Mouse (Mus musculus) midbrain, embryonic 13.5 days (tissue): Measurements from ENCODE around the gene Klk1. TPM values are rescaled to one million over a fixed set of nuclear protein-coding genes. Genes with fewer than 3 reads are reported as not detected.
"Not testable (repeated sequence)": the region's sequence is repeated elsewhere in the genome, so short reads cannot be mapped to it uniquely, and the experiment has no call there.

Experiments used
- ATAC-seq: fragments of 200-750 bp; cut with Nextera tagmentation; 2 replicates; pipeline ENCODE4 v1.8.0; 2017; ENCODE audit warnings: mild to moderate bottlenecking, moderate TSS enrichment, moderate library complexity
- H3K27ac ChIP-seq: fragments of 300-500 bp; sonication (generic); 2 replicates; pipeline ENCODE4 v1.5.1; 2015; ENCODE audit warnings: inconsistent platforms, mild to moderate bottlenecking, moderate library complexity
- H3K27me3 ChIP-seq: fragments of 300-500 bp; sonication (generic); 2 replicates; pipeline ENCODE4 v1.6.1; 2015; ENCODE audit warnings: mild to moderate bottlenecking, inconsistent platforms
- H3K36me3 ChIP-seq: fragments of 300-500 bp; sonication (generic); 2 replicates; pipeline ENCODE4 v1.6.1; 2015; ENCODE audit warnings: mild to moderate bottlenecking, inconsistent platforms
- H3K4me1 ChIP-seq: fragments of 300-500 bp; sonication (generic); replicated peaks from 2 replicates; pipeline ENCODE4 v1.6.1; 2015; ENCODE audit warnings: inconsistent platforms
- H3K4me2 ChIP-seq: fragments of 300-500 bp; sonication (generic); replicated peaks from 2 replicates; pipeline ENCODE4 v1.6.1; 2015; ENCODE audit warnings: moderate library complexity, mild to moderate bottlenecking, inconsistent platforms
- H3K4me3 ChIP-seq: fragments of 300-500 bp; sonication (generic); replicated peaks from 2 replicates; pipeline ENCODE4 v1.5.1; 2015; ENCODE audit warnings: mild to moderate bottlenecking, inconsistent platforms
- H3K9ac ChIP-seq: fragments of 300-500 bp; sonication (generic); replicated peaks from 2 replicates; pipeline ENCODE4 v1.6.1; 2015; ENCODE audit warnings: mild to moderate bottlenecking, inconsistent platforms
- H3K9me3 ChIP-seq: fragments of 300-500 bp; sonication (generic); 2 replicates; pipeline ENCODE4 v1.6.1; 2016; ENCODE audit warnings: mild to moderate bottlenecking, inconsistent platforms
- WGBS: fragments of 180-500 bp; shearing (Covaris S2); methylation state at CpG from one replicate; pipeline ENCODE4 v1.1.7; 2015; 5-methylcytosine and 5-hydroxymethylcytosine counted together
- polyA plus RNA-seq: library from polyadenylated mRNA; unstranded; fragments of >200 nt; fragmentation: Nextera tagmentation; extraction: Ambion mirVana; gene quantifications from 2 replicates; pipeline ENCODE4 v1.2.1, GENCODE M21; 2015

Klk1 gene
- not detected in 2 replicates for polyA plus RNA-seq

GRCm38 (mm10) chr7:44225076-44225475 is at the start of gene Klk1:
Gene Klk1 (plus strand): TSS chr7:44225360.
- no peak within 1 kb of the TSS for H3K27ac ChIP-seq
- H3K9ac ChIP-seq = no peak within 1 kb of the TSS
- H3K27me3 ChIP-seq = no peaks in the 10 kb centered on the region
- no peak for ATAC-seq
- H3K4me3 ChIP-seq = no peak within 1 kb of the TSS
- H3K9me3 ChIP-seq = no peaks in the 10 kb centered on the region
- H3K36me3 ChIP-seq = no peaks in the 10 kb centered on the region
- H3K4me2 ChIP-seq = no peak within 1 kb of the TSS
- no peaks in the 10 kb centered on the region for H3K4me1 ChIP-seq
- 36% methylated on average over 1 of the region's 1 CpGs for WGBS

GRCm38 (mm10) chr7:44179299-44180045 is 45.7 kb upstream of the Klk1 start:
- Histone ChIP-seq H3K4me2 (no peak overlapping the region), H3K36me3 (no peaks in the 10 kb centered on the region), H3K27ac (no peak overlapping the region), H3K9ac (no peak overlapping the region), H3K27me3 (no peaks in the 10 kb centered on the region), H3K4me3 (no peak overlapping the region), H3K9me3 (no peaks in the 10 kb centered on the region), H3K4me1 (no peaks in the 10 kb centered on the region)
- no peak for ATAC-seq
- WGBS = 52% methylated on average over 9 of the region's 9 CpGs

- H3K4me1 ChIP-seq, H3K9ac ChIP-seq, H3K36me3 ChIP-seq, H3K4me2 ChIP-seq, H3K9me3 ChIP-seq, H3K27ac ChIP-seq, ATAC-seq, H3K4me3 ChIP-seq, H3K27me3 ChIP-seq: not testable (repeated sequence)
- WGBS = 72% methylated on average over 8 of the region's 8 CpGs
These were observed 38.6 kb upstream of the Klk1 start for GRCm38 (mm10) chr7:44186516-44186915.

- H3K27me3 ChIP-seq, ATAC-seq, H3K9ac ChIP-seq, H3K27ac ChIP-seq, H3K36me3 ChIP-seq, H3K4me2 ChIP-seq, H3K9me3 ChIP-seq, H3K4me3 ChIP-seq, H3K4me1 ChIP-seq: not testable (repeated sequence)
These were observed 37.2 kb upstream of the Klk1 start, which contains the start of gene Klk1b24 for GRCm38 (mm10) chr7:44187936-44188335. Gene Klk1b24 (plus strand): TSS chr7:44188236.

GRCm38 (mm10) chr7:44193466-44193865 is 31.7 kb upstream of the Klk1 start:
- H3K27me3 ChIP-seq, H3K9ac ChIP-seq, H3K4me1 ChIP-seq, ATAC-seq, H3K4me2 ChIP-seq, H3K4me3 ChIP-seq, H3K27ac ChIP-seq, H3K36me3 ChIP-seq, H3K9me3 ChIP-seq: not testable (repeated sequence)
- WGBS = 94% methylated on average over 1 of the region's 1 CpGs

- no peak for ATAC-seq
- Histone ChIP-seq H3K9ac (no peak within 1 kb of the TSS), H3K9me3 (no peaks in the 10 kb centered on the region), H3K27me3 (no peaks in the 10 kb centered on the region), H3K36me3 (no peaks in the 10 kb centered on the region), H3K4me3 (no peak within 1 kb of the TSS), H3K4me2 (no peak within 1 kb of the TSS), H3K4me1 (no peaks in the 10 kb centered on the region), H3K27ac (no peak within 1 kb of the TSS)
- 66% methylated on average over 3 of the region's 3 CpGs for WGBS
These were observed 27.3 kb upstream of the Klk1 start, which contains the start of gene Klk1b3 for GRCm38 (mm10) chr7:44197891-44198290. Gene Klk1b3 (plus strand): TSS chr7:44198191.

GRCm38 (mm10) chr7:44207135-44207534 is 18.0 kb upstream of the Klk1 start, which contains the start of gene Klk1b4:
Gene Klk1b4 (plus strand): TSS chr7:44207435.
- H3K9ac ChIP-seq, H3K27me3 ChIP-seq, H3K27ac ChIP-seq, H3K4me2 ChIP-seq, H3K4me1 ChIP-seq, H3K9me3 ChIP-seq, ATAC-seq, H3K4me3 ChIP-seq, H3K36me3 ChIP-seq: not testable (repeated sequence)
- 59% methylated on average over 3 of the region's 3 CpGs for WGBS

- Histone ChIP-seq H3K36me3 (no peaks in the 10 kb centered on the region), H3K4me1 (no peaks in the 10 kb centered on the region), H3K9me3 (no peaks in the 10 kb centered on the region), H3K27ac (no peak overlapping the region), H3K9ac (no peak overlapping the region), H3K4me3 (no peak overlapping the region), H3K27me3 (no peaks in the 10 kb centered on the region), H3K4me2 (no peak overlapping the region)
- WGBS = 79% methylated on average over 3 of the region's 3 CpGs
- ATAC-seq = no peak
These were observed 16.9 kb upstream of the Klk1 start for GRCm38 (mm10) chr7:44208307-44208706.

GRCm38 (mm10) chr7:44215645-44216044 is 9.5 kb upstream of the Klk1 start, which contains the start of gene Klk1b5:
Gene Klk1b5 (plus strand): TSS chr7:44215945.
- H3K4me1 ChIP-seq = no peaks in the 10 kb centered on the region
- WGBS = 79% methylated on average over 1 of the region's 1 CpGs
- H3K4me2 ChIP-seq = no peak within 1 kb of the TSS
- H3K9ac ChIP-seq = no peak within 1 kb of the TSS
- no peaks in the 10 kb centered on the region for H3K9me3 ChIP-seq
- no peaks in the 10 kb centered on the region for H3K36me3 ChIP-seq
- ATAC-seq = no peak
- H3K27me3 ChIP-seq = no peaks in the 10 kb centered on the region
- H3K27ac ChIP-seq = no peak within 1 kb of the TSS
- H3K4me3 ChIP-seq = no peak within 1 kb of the TSS

GRCm38 (mm10) chr7:44221601-44222000 is 3.6 kb upstream of the Klk1 start:
- WGBS = 80% methylated on average over 10 of the region's 10 CpGs
- not testable (repeated sequence) for H3K36me3 ChIP-seq, H3K27ac ChIP-seq, H3K27me3 ChIP-seq, H3K9me3 ChIP-seq, ATAC-seq, H3K4me3 ChIP-seq, H3K9ac ChIP-seq, H3K4me1 ChIP-seq, H3K4me2 ChIP-seq

- not testable (repeated sequence) for H3K36me3 ChIP-seq, H3K4me3 ChIP-seq, ATAC-seq, H3K4me2 ChIP-seq, H3K27ac ChIP-seq, H3K27me3 ChIP-seq, H3K4me1 ChIP-seq, H3K9ac ChIP-seq, H3K9me3 ChIP-seq
- 82% methylated on average over 6 of the region's 6 CpGs for WGBS
These were observed 2.8 kb upstream of the Klk1 start for GRCm38 (mm10) chr7:44222335-44222734.

GRCm38 (mm10) chr7:44235909-44236308 is 10.7 kb downstream of the Klk1 start, which contains the start of gene Gm36864:
Gene Gm36864 (plus strand): TSS chr7:44236177.
- H3K27ac ChIP-seq = no peak within 1 kb of the TSS
- H3K4me3 ChIP-seq = no peak within 1 kb of the TSS
- no peaks in the 10 kb centered on the region for H3K27me3 ChIP-seq
- no peaks in the 10 kb centered on the region for H3K9me3 ChIP-seq
- ATAC-seq = no peak
- no peak within 1 kb of the TSS for H3K9ac ChIP-seq
- 81% methylated on average over 3 of the region's 3 CpGs for WGBS
- H3K4me2 ChIP-seq = no peak within 1 kb of the TSS
- no peaks in the 10 kb centered on the region for H3K36me3 ChIP-seq
- no peaks in the 10 kb centered on the region for H3K4me1 ChIP-seq

- no peaks in the 10 kb centered on the region for H3K9me3 ChIP-seq
- no peaks in the 10 kb centered on the region for H3K4me1 ChIP-seq
- no peaks in the 10 kb centered on the region for H3K27me3 ChIP-seq
- no peak overlapping the region for H3K9ac ChIP-seq
- no peak for ATAC-seq
- WGBS = 49% methylated on average over 2 of the region's 2 CpGs
- no peak overlapping the region for H3K4me3 ChIP-seq
- H3K27ac ChIP-seq = no peak overlapping the region
- no peak overlapping the region for H3K4me2 ChIP-seq
- no peaks in the 10 kb centered on the region for H3K36me3 ChIP-seq
These were observed 14.8 kb downstream of the Klk1 start for GRCm38 (mm10) chr7:44239913-44240312.
